Mouse (Mus musculus): ENCODE measurements around the gene A130010J15Rik.
A peak's percentile ranks its signal among the peaks of the same experiment; 100 is the strongest.

Gene A130010J15Rik

GRCm38 (mm10) chr1:193156316-193157110 is 11.3 kb upstream of the A130010J15Rik start:
- no peak for DNase-seq (ENCODE audit: low spot score in 2 of 2)

DNA sequence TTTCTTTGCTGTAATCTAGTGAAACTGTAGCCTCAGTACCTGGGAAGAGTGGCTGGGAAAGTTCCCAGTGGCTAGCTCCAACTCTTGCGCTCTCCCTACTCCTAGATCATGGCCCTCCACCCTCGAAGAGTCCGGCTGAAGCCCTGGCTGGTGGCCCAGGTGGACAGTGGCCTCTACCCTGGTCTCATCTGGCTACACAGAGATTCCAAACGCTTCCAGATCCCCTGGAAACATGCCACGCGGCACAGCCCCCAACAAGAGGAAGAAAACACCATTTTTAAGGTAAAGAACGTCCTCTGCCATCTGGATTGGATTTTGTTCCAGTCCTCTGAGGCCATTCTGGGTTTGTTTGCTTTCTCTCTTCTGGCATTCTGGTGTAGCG is 10.7 kb upstream of the A130010J15Rik start:
- DNase-seq (ENCODE audit: low spot score in 2 of 2), result no peak

GRCm38 (mm10) chr1:193159163-193159562 is 8.7 kb upstream of the A130010J15Rik start:
- no peak for DNase-seq (ENCODE audit: low spot score in 2 of 2)

GRCm38 (mm10) chr1:193159613-193160012 is 8.2 kb upstream of the A130010J15Rik start:
- DNase-seq (ENCODE audit: low spot score in 2 of 2), result no peak

- DNase-seq (ENCODE audit: low spot score in 2 of 2), result peak in 1 of 2 experiments; percentile 49
These were observed 7.4 kb upstream of the A130010J15Rik start for GRCm38 (mm10) chr1:193160317-193161032.

GRCm38 (mm10) chr1:193169228-193169627 is 1.4 kb downstream of the A130010J15Rik start:
- DNase-seq (ENCODE audit: low spot score in 2 of 2), result no peak

DNA sequence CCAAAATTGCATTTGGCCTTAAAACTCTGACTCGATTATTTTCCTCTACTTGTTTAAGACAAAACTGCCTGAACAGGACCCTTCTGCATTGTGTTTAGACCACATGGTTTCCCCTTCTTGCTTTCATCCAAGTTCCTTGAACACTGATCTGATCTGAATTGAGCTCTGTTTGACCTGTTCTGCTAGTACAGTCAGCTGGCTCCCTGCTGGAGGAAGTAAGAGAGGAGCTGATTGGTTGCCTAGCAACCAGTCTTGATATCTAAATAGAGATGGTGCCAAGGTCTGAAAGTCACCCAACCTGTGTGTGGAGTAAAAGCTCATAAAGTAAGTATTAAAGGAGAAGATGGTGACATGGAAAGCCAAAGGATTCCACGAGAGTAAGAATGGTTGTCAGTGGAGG is 2.0 kb downstream of the A130010J15Rik start:
- DNase-seq (ENCODE audit: low spot score in 2 of 2), result peak; percentile 44

DNA sequence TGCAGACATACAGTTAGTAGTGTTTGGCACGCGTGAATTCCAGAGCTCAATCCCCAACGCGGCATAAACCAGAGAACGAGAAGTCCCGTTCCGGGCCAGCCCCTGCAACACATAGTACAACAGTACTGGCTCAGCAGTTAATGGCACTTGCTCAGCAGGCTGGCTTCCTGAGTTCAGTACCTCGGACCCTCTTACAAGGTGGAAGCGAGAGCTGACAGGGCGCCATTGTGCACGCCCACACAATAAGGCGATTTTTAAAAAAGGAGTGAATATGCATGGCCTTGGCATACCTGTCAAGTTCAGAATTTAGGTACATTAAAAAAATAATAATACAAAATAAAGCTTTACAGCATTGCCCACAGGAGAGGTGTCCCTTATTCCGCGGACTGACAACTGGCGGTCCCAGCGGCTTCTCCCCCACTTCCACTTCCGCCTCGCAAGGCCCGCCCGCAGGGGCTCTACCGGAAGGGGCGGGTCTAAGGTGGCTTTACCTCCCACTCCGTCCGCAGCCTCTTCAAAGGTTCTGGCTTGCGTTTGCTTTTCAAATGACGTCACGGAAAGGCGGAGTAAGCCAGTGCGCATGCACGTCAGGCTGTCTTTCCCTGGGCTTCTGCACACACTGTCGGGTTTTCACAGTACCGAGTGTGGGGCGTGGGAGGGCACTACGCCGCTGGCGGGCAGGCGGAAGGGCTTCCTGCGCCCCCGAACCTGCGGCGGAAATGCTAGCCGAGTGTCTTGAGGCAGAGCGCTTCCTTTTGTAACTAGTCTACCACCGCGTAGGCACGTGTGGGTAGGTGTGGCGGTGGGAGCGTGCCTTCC is 5.4 kb downstream of the A130010J15Rik start:
- DNase-seq (ENCODE audit: low spot score in 2 of 2), result peak; percentile 94 to 96

- DNase-seq (ENCODE audit: low spot score in 2 of 2), result no peak
These were observed 5.9 kb downstream of the A130010J15Rik start for GRCm38 (mm10) chr1:193173810-193174129.

GRCm38 (mm10) chr1:193174143-193174733 is 6.4 kb downstream of the A130010J15Rik start:
- DNase-seq (ENCODE audit: low spot score in 2 of 2), result no peak

GRCm38 (mm10) chr1:193181104-193181503 is 13.3 kb downstream of the A130010J15Rik start:
- no peak for DNase-seq (ENCODE audit: low spot score in 2 of 2)

DNA sequence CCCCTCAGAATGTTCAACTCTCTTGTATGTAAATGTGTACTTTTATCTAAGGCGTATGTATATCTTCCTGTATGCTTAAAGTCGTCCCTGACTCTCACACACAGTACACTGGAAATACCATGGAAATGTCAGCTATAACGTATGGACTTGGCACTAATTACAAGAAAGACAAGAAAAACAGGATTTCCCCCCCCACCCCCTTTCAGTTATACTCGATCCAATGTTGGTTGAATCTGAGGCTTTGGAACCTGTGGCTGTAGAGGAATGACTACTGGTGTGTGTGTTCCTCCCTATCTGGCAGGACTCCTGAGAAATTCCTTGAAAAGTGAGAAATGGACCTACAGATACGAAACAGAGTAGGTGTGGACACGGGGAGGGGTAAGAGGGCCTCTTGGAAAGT is 20.4 kb downstream of the A130010J15Rik start:
- DNase-seq (ENCODE audit: low spot score in 2 of 2), result no peak

DNA sequence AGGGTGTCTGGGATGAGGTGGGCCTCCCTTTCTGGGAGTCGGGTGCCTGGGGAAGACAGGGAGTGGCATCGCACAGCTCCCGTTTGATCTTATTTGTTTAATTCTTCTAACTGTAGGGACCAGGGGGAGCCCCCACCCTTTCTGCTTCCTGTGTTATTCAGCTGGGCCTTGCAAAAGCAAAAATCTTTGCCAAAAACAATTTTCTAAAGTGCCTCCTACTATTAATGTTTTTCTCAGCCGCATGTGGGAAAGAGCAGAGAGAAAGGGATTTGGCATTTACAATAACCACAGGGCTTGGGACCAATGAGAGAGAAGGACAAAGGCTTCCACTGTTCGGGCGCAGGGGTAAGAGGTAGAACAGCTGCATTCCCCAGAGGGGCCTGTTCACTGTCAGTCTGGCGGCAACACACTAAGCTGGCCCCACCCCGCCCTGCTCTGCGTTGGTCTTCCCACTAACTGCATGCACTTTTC is 21.3 kb downstream of the A130010J15Rik start:
- peak; percentile 33 to 38 for DNase-seq (ENCODE audit: low spot score in 2 of 2)

- no peak for DNase-seq (ENCODE audit: low spot score in 2 of 2)
These were observed 21.9 kb downstream of the A130010J15Rik start for GRCm38 (mm10) chr1:193189771-193190170.

- no peak for DNase-seq (ENCODE audit: low spot score in 2 of 2)
These were observed 23.9 kb downstream of the A130010J15Rik start for GRCm38 (mm10) chr1:193191675-193192283.

GRCm38 (mm10) chr1:193194416-193195140 is 26.7 kb downstream of the A130010J15Rik start:
- DNase-seq (ENCODE audit: low spot score in 2 of 2), result no peak

GRCm38 (mm10) chr1:193195169-193195810 is 27.4 kb downstream of the A130010J15Rik start:
- DNase-seq (ENCODE audit: low spot score in 2 of 2), result no peak

GRCm38 (mm10) chr1:193197494-193198205 is 29.8 kb downstream of the A130010J15Rik start:
- DNase-seq (ENCODE audit: low spot score in 2 of 2), result no peak

DNA sequence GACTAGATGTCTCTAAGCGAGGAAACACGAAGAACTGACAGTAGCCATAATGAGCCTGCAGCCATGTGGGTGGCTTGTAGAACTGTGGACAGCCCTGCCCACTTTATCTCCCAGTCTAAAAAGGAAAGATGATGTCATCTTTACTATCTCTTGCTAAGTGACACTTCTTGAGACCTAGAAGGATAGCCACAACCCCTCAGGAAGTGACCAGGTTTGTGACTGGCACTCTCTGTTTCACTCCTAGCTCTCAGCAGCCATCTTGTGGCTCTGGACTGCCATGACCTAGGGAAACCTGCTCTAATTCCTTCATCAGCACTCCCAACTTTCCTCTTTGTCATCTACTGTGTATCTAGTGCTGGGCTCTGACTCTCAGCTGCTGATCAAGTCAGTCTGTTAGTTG is 30.5 kb downstream of the A130010J15Rik start:
- no peak for DNase-seq (ENCODE audit: low spot score in 2 of 2)
